Mouse (Mus musculus) E14TG2a.4 (cell line): ENCODE data around the gene Rfx5.
"Not testable (repeated sequence)": the region's sequence is repeated elsewhere in the genome, so short reads cannot be mapped to it uniquely, and the experiment has no call there.

Experiments used
- CTCF ChIP-seq: conservative IDR thresholded peaks from 2 replicates; pipeline ENCODE4 v1.5.1; 2014; ENCODE audit warnings: low read length
- NANOG ChIP-seq: IDR thresholded peaks from 2 replicates; pipeline ENCODE4 v1.6.1; 2014; ENCODE audit warnings: borderline replicate concordance, low read length, mixed read lengths
- POU5F1 ChIP-seq: IDR thresholded peaks from 2 replicates; pipeline ENCODE4 v1.6.1; 2014; ENCODE audit warnings: low read length, borderline replicate concordance

- not testable (repeated sequence) for TF ChIP-seq CTCF, NANOG, POU5F1
Observed at GRCm38 (mm10) chr3:94936147-94936546, 17.7 kb upstream of the Rfx5 start.
